Mouse (Mus musculus): ENCODE measurements around the gene 2610002M06Rik. TPM values are rescaled to one million over a fixed set of nuclear protein-coding genes. Genes with fewer than 3 reads are reported as not detected.

2610002M06Rik gene
- polyA plus RNA-seq, 1 experiment from 2014 or later, result 10.5 TPM

- 96% methylated on average over 1 of the region's 1 CpGs for WGBS
- DNase-seq (ENCODE audit: low spot score) (no peak), ATAC-seq (ENCODE audit: low FRiP score) (no peak)
Observed at GRCm38 (mm10) chrX:107790136-107790535, 26.0 kb downstream of the 2610002M06Rik start.

GRCm38 (mm10) chrX:107767896-107768295 lies 48.2 kb downstream of the 2610002M06Rik start:
- Histone ChIP-seq H3K9ac (ENCODE audit: low read depth, low read length) (no peak overlapping the region), H3K9me3 (ENCODE audit: control insufficient read depth, low read length) (no peaks in the 10 kb centered on the region), H3K27me3 (ENCODE audit: control insufficient read depth, insufficient read depth, low read length) (no peaks in the 10 kb centered on the region), H3K27ac (ENCODE audit: low read depth, low read length) (no peak overlapping the region), H3K36me3 (ENCODE audit: control insufficient read depth, insufficient read depth, low read length) (no peaks in the 10 kb centered on the region), H3K4me3 (ENCODE audit: low read depth, low read length) (no peak overlapping the region), H3K4me1 (replicated peaks; ENCODE audit: control insufficient read depth, insufficient read depth, low read length) (no peaks in the 10 kb centered on the region), H3K4me2 (replicated peaks; ENCODE audit: low read depth, low read length) (no peak overlapping the region)
- WGBS, result 13% methylated on average over 3 of the region's 3 CpGs
- DNase-seq (ENCODE audit: low spot score) (peak; percentile 1), ATAC-seq (ENCODE audit: low FRiP score) (no peak)

More at GRCm38 (mm10) chrX:107790136-107790535, 26.0 kb downstream of the 2610002M06Rik start:
- H3K4me1 ChIP-seq (replicated peaks; ENCODE audit: control insufficient read depth, insufficient read depth, low read length), result no peaks in the 10 kb centered on the region
- H3K27me3 ChIP-seq (ENCODE audit: control insufficient read depth, insufficient read depth, low read length), result no peaks in the 10 kb centered on the region
- no peak overlapping the region for H3K9ac ChIP-seq (ENCODE audit: low read depth, low read length)
- no peak overlapping the region for H3K4me2 ChIP-seq (replicated peaks; ENCODE audit: low read depth, low read length)
- H3K36me3 ChIP-seq (ENCODE audit: control insufficient read depth, insufficient read depth, low read length), result no peaks in the 10 kb centered on the region
- no peak overlapping the region for H3K27ac ChIP-seq (ENCODE audit: low read depth, low read length)
- H3K9me3 ChIP-seq (ENCODE audit: control insufficient read depth, low read length), result no peaks in the 10 kb centered on the region
- no peak overlapping the region for H3K4me3 ChIP-seq (ENCODE audit: low read depth, low read length)

Other genes starting within 250 kb of the 2610002M06Rik start
- gene Tbx22, start 148.4 kb downstream of the 2610002M06Rik start, polyA plus RNA-seq (2014; fragmentation: Nextera tagmentation; extraction: Ambion mirVana), result 0.13 TPM in 1 of 2 replicates, not detected in the other
- 0.04 and 0.26 TPM in 2 replicates for gene Tent5d, start 23.7 kb downstream of the 2610002M06Rik start, polyA plus RNA-seq (2014; fragmentation: Nextera tagmentation; extraction: Ambion mirVana)
- gene Gm732, start 132.1 kb upstream of the 2610002M06Rik start, polyA plus RNA-seq (2014; fragmentation: Nextera tagmentation; extraction: Ambion mirVana), result not detected in 2 replicates

Data from hindbrain, embryonic 11.5 days (tissue).